Mouse (Mus musculus): ENCODE results near the gene Irak1.

DNA sequence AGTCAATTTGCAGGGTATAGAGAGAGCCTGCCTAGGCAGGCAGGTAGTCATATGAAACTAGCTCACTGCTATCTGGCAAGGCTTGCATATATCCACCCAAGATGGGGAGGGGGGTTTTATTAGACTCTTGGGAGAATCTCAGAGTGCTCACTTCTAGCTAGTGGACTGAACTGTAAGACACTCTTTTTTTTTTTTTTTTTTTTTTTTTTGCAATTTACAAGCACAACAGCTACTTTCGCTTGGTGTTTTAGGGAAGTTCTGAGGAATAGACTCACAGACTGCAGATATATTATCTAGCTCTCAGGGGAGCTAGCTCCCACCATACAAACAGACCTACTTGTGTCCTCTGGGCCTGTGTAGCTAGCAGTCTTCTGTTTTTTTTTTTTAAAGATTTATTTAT lies 9.1 kb downstream of the Irak1 start:
- no peak for TF ChIP-seq POLR2A (IDR thresholded peaks at IDR 0.05; ENCODE audit: extremely low read depth, insufficient read depth, low read length)
- no peak for TF ChIP-seq CTCF (IDR thresholded peaks at IDR 0.05; ENCODE audit: extremely low read depth, insufficient read depth, low read length)
